Mouse (Mus musculus) neural tube, embryonic 12.5 days (tissue): ENCODE results near the gene Klf4. TPM values are rescaled to one million over a fixed set of nuclear protein-coding genes. Genes with fewer than 3 reads are reported as not detected.

Experiments used
- polyA plus RNA-seq: library from polyadenylated mRNA; unstranded; fragments of >200 nt; fragmentation: Nextera tagmentation; extraction: Ambion mirVana; gene quantifications from 2 replicates; pipeline ENCODE4 v1.2.1, GENCODE M21; 2016

Klf4 gene
- polyA plus RNA-seq, 1 experiment from 2014 or later = 2.3 TPM

Other genes starting within 250 kb of the Klf4 start
- gene Rad23b, start 182.4 kb downstream of the Klf4 start, polyA plus RNA-seq = 114 and 120 TPM in 2 replicates